Mouse (Mus musculus): ENCODE measurements around the gene Slc43a1. TPM values are rescaled to one million over a fixed set of nuclear protein-coding genes. Genes with fewer than 3 reads are reported as not detected.
"Not testable (repeated sequence)": the region's sequence is repeated elsewhere in the genome, so short reads cannot be mapped to it uniquely, and the experiment has no call there.

Slc43a1 gene
- total RNA-seq, 2 experiments from 2014 or later = 0.18 to 0.69 TPM

DNA sequence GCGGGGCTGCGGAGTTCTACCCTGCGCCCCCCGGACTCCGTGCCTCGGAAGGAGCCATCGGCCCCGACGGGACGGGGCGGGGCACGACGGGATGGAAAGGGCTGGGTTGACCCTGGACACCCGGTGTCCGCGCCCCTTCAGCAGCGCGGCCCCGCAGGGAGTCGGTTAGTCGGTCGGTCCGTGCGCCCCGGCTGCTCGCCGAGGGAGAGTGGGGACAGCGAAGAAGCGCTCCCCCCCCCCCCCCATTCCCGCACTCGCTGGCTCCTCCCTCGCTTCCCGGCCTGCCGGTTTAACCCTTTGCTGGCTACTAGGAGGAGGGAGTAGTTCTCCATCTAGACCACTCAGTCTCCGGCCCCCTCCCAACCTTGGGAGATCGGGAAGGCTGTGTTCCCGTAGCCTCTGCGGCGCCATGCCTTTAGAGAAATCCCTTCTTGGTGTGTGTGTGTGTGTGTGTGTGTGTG is 48.2 kb downstream of the Slc43a1 start:
- intact Hi-C loops (cut with DNase I) = loop anchor here (5.0 kb wide), 2 partner anchors 160 to 170 kb away; partner anchors contain the start of genes Tnks1bp1 and Zdhhc5
- peak in 1 of 2 experiments; percentile 54 for DNase-seq (ENCODE audit: low spot score in 2 of 2)

GRCm38 (mm10) chr2:84887411-84888271 is 49.0 kb downstream of the Slc43a1 start:
- intact Hi-C loops (cut with DNase I) = loop anchor here (1.0 to 5.0 kb wide), 4 partner anchors 18 to 170 kb away; partner anchors contain the start of genes Tnks1bp1 and Zdhhc5
- DNase-seq (ENCODE audit: low spot score in 2 of 2) = peak; percentile 57 to 77

- peak; percentile 79 to 89 for DNase-seq (ENCODE audit: low spot score in 2 of 2)
- intact Hi-C loops (cut with DNase I) = loop anchor here (1.0 to 5.0 kb wide), 4 partner anchors 19 to 171 kb away; partner anchors contain the start of genes Tnks1bp1 and Zdhhc5
These were observed 50.1 kb downstream of the Slc43a1 start for GRCm38 (mm10) chr2:84888657-84889315.

- DNase-seq (ENCODE audit: low spot score in 2 of 2) = peak in 1 of 2 experiments; percentile 38
- intact Hi-C loops (cut with DNase I) = loop anchor here (1.0 to 5.0 kb wide), 4 partner anchors 58 to 172 kb away; partner anchors contain the start of genes Tnks1bp1 and Zdhhc5
These were observed 50.8 kb downstream of the Slc43a1 start for GRCm38 (mm10) chr2:84889316-84890044.

DNA sequence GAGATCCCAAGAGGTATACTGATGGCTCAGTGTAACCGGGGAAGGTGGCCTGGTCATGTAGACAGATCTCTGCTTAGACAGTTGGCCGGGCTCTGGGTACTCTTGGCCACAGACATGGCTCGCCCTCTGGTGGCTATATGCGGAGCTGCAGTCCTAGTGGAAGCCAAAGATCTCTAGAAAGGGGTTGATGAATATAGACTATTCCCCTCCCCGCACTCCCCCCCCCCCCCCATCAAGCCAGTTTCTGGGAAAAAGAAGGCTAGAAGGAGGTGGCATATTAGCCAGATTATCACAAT is 51.3 kb downstream of the Slc43a1 start:
- intact Hi-C loops (cut with DNase I) = loop anchor here (1.0 kb wide), 1 partner anchor 59 kb away; no protein-coding TSS in a partner anchor
- peak; percentile 76 to 84 for DNase-seq (ENCODE audit: low spot score in 2 of 2)

- intact Hi-C loops (cut with DNase I) = no loop called here
- DNase-seq (ENCODE audit: low spot score in 2 of 2) = no peak
These were observed 54.7 kb downstream of the Slc43a1 start for GRCm38 (mm10) chr2:84893359-84893758.

DNA sequence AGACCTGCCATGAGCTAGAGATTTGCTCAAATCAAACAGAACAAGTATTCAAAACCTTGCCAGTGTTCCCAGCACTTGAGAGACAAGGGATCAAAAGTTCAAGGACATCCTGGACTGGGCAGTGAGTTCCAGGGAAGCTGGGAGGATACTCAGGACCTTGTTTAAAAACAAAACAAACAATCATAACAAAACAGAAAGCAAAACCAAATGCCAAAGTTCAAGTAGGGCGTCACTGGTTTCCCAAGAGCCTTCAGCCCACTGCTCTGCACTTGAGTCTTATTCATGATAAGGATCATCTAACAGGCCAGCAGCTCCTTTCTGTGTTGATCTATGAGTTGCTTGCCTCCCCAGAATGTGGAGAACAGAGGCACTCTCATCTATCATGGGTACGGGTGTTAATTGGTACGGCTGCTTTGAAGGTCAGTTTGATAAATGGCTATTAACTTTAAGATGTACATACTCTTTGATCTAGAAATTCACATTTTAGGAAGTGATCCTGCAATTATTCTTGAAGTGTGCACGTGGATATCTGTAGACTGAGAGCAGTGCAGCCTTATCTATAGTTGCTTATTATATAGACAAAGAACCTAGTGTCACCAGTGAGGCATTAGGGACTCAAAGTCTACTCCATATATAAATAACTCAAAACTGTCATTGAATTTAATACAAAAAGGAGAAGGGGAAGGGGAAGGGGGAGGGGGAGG is 57.0 kb downstream of the Slc43a1 start:
- intact Hi-C loops (cut with DNase I) = no loop called here
- no peak for DNase-seq (ENCODE audit: low spot score in 2 of 2)

DNA sequence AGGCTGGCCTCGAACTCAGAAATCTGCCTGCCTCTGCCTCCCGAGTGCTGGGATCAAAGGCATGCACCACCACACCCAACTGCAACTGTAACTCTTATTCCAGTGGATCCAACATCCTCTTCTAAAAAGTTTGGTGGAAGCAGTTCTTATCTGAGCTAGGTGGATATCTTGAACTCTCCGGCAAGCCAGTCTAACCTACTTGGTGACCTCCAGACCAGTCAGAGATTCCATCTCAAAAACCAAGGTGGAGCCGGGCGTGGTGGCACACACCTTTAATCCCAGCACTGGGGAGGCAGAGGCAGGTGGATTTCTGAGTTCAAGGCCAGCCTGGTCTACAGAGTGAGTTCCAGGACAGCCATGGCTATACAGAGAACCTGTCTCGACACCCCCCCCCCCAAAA is 58.0 kb downstream of the Slc43a1 start:
- intact Hi-C loops (cut with DNase I); DNase-seq (ENCODE audit: low spot score in 2 of 2): not testable (repeated sequence)

GRCm38 (mm10) chr2:84912722-84913121 is 74.1 kb downstream of the Slc43a1 start:
- intact Hi-C loops (cut with DNase I) = no loop called here
- DNase-seq (ENCODE audit: low spot score in 2 of 2) = no peak

Other genes with a start within 250 kb of the Slc43a1 start
- 10 to 100 TPM; 69.0 to 69.4 TPM for gene Ctnnd1, start 188.1 kb upstream of the Slc43a1 start, total RNA-seq (2021)
- not detected for gene Btbd18, start 179.8 kb upstream of the Slc43a1 start, total RNA-seq (2021)
- gene Selenoh, start 168.1 kb upstream of the Slc43a1 start, total RNA-seq (2021) = 10 to 100 TPM; 31.7 to 39.6 TPM
- 1 to 10 TPM; 7.7 to 10.0 TPM for gene Gm28635, start 160.8 kb upstream of the Slc43a1 start, total RNA-seq (2021)
- gene Med19, start 160.4 kb upstream of the Slc43a1 start, total RNA-seq (2021) = 10 to 100 TPM; 30.4 to 32.0 TPM
- gene Tmx2, start 159.7 kb upstream of the Slc43a1 start, total RNA-seq (2021) = 100 to 1,000 TPM; 225 to 235 TPM
- 10 to 100 TPM; 45.2 to 50.6 TPM for gene Zdhhc5, start 123.7 kb upstream of the Slc43a1 start, total RNA-seq (2021)
- gene Clp1, start 111.5 kb upstream of the Slc43a1 start, total RNA-seq (2021) = 1 to 10 TPM; 8.4 to 9.3 TPM
- 10 to 100 TPM; 66.7 to 69.0 TPM for gene Ypel4, start 104.8 kb upstream of the Slc43a1 start, total RNA-seq (2021)
- 1 to 10 TPM; 1.2 to 2.3 TPM for gene Gm19426, start 95.2 kb upstream of the Slc43a1 start, total RNA-seq (2021)
- gene Serping1, start 63.4 kb upstream of the Slc43a1 start, total RNA-seq (2021) = 1 to 10 TPM; 7.3 to 7.5 TPM
- gene Ube2l6, start 40.0 kb upstream of the Slc43a1 start, total RNA-seq (2021) = 1 to 10 TPM; 5.6 to 8.1 TPM
- not detected for gene Smtnl1, start 16.2 kb upstream of the Slc43a1 start, total RNA-seq (2021)
- gene Timm10, start 11.9 kb upstream of the Slc43a1 start, total RNA-seq (2021) = 10 to 100 TPM; 48.1 to 59.6 TPM
- gene Rtn4rl2, start 47.9 kb downstream of the Slc43a1 start, total RNA-seq (2021) = 100 to 1,000 TPM in 1 of 2 experiments, 10 to 100 TPM in 1; 87.6 to 102 TPM
- under 1 TPM; 0.41 to 0.53 TPM for gene Slc43a3, start 97.7 kb downstream of the Slc43a1 start, total RNA-seq (2021)
- not detected for gene Prg2, start 141.6 kb downstream of the Slc43a1 start, total RNA-seq (2021)
- gene Prg3, start 149.4 kb downstream of the Slc43a1 start, total RNA-seq (2021) = not detected
- 10 to 100 TPM; 93.4 to 99.9 TPM for gene Ssrp1, start 198.4 kb downstream of the Slc43a1 start, total RNA-seq (2021)
- gene P2rx3, start 198.6 kb downstream of the Slc43a1 start, total RNA-seq (2021) = 1 to 10 TPM; 2.2 to 2.3 TPM
- gene Tnks1bp1, start 209.2 kb downstream of the Slc43a1 start, total RNA-seq (2021) = 100 to 1,000 TPM; 112 to 123 TPM